Mouse (Mus musculus) c-Kit-positive CD71-negative TER-119-negative erythroid progenitor cells, embryonic 14.5 days (primary cell): ENCODE measurements around the gene Mvd.

Source experiments
- DNase-seq: peaks from one replicate; pipeline ENCODE4 v3.0.0-alpha.2; 2013; ENCODE audit warnings: low read depth

The Mvd gene

GRCm38 (mm10) chr8:122443262-122444006, at the start of gene Mvd:
Gene Mvd (minus strand): TSS chr8:122443422.
- DNase-seq = peak; percentile 99

- no peak for DNase-seq
These were observed 45.2 kb upstream of the Mvd start for GRCm38 (mm10) chr8:122488387-122488786.

GRCm38 (mm10) chr8:122484831-122485230, 41.6 kb upstream of the Mvd start:
- DNase-seq = no peak

- DNase-seq = no peak
These were observed 40.7 kb upstream of the Mvd start for GRCm38 (mm10) chr8:122483877-122484276.

- no peak for DNase-seq
These were observed 39.2 kb upstream of the Mvd start for GRCm38 (mm10) chr8:122482448-122482847.

- DNase-seq = peak; percentile 78
These were observed 32.5 kb upstream of the Mvd start, which contains the start of the genes Rnf166 and Ctu2 for GRCm38 (mm10) chr8:122475580-122476320. Gene Rnf166 (minus strand): TSS chr8:122476064. Gene Ctu2 (plus strand): TSS chr8:122476143.

GRCm38 (mm10) chr8:122474951-122475560, 31.8 kb upstream of the Mvd start:
- no peak for DNase-seq

- DNase-seq = no peak
These were observed 30.7 kb upstream of the Mvd start for GRCm38 (mm10) chr8:122473911-122474421.

- DNase-seq = no peak
These were observed 27.5 kb upstream of the Mvd start for GRCm38 (mm10) chr8:122470691-122471090.

GRCm38 (mm10) chr8:122469965-122470364, 26.7 kb upstream of the Mvd start:
- DNase-seq = no peak

- no peak for DNase-seq
These were observed 26.2 kb upstream of the Mvd start for GRCm38 (mm10) chr8:122469407-122469806.

- no peak for DNase-seq
These were observed 24.6 kb upstream of the Mvd start for GRCm38 (mm10) chr8:122467816-122468215.

- no peak for DNase-seq
These were observed 21.8 kb upstream of the Mvd start for GRCm38 (mm10) chr8:122464985-122465384.

GRCm38 (mm10) chr8:122463651-122464640, 20.7 kb upstream of the Mvd start:
- DNase-seq = no peak

- DNase-seq = no peak
These were observed 19.3 kb upstream of the Mvd start for GRCm38 (mm10) chr8:122462510-122462909.

GRCm38 (mm10) chr8:122461473-122462148, 18.4 kb upstream of the Mvd start:
- DNase-seq = no peak

GRCm38 (mm10) chr8:122460524-122461472, 17.6 kb upstream of the Mvd start, which contains the start of gene Snai3:
Gene Snai3 (minus strand): TSS chr8:122460733.
- DNase-seq = no peak

- no peak for DNase-seq
These were observed 16.8 kb upstream of the Mvd start for GRCm38 (mm10) chr8:122459990-122460389.

GRCm38 (mm10) chr8:122459218-122459900, 16.1 kb upstream of the Mvd start:
- DNase-seq = no peak
